Mouse (Mus musculus): ENCODE measurements around the gene Gm3285. TPM values are rescaled to one million over a fixed set of nuclear protein-coding genes. Genes with fewer than 3 reads are reported as not detected.

The Gm3285 gene
- not detected in 2 replicates for polyA plus RNA-seq (2015; fragmentation: Nextera tagmentation; extraction: Ambion mirVana)

DNA sequence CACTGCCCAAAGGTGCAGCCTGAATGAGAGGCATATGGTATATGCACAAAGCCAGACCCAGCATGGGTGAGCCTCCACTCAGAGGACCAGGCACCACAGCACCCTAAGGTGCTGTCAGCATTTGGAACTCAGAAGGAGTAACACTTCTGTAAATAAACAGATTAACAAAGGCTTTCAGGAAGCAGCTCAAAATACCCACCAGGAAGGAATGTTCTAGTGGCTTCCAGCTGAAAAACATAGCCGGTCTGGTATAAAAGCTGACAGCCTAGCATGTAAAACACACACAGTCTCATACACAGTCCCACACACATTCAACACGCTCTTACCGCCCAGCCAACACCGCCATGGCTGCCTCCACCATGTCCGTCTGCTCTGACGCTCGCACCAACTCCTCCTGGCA, at the start of gene Gm3285:
Gene Gm3285, plus strand, starts transcription at position 301 of the 400 bp plus-strand sequence.

GRCm38 (mm10) chr10:77814382-77814781, 47.4 kb upstream of the Gm3285 start, which contains the start of gene Gm2696:
Gm2696 (plus strand) TSS chr10:77814682.

DNA sequence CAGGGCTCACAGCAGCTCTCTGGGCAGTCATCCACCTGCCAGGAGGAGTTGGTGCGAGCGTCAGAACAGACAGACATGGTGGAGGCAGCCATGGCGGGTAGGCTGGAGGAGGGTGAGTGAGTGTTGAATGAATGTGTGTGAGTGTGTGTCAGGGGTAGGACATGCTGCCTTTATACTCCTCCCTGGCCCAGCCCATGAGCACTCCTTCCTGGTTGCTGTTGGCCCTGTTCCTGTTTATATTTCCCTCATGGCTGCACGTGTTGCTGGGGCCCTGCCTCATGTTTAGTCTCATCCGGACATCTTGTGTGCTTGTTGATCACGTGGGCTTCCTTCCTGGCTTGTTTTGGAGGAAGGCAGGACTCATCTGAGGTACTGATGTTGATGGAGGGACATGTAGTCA, 34.8 kb upstream of the Gm3285 start, which contains the start of gene Krtap10-4:
Gene Krtap10-4, minus strand, starts transcription at position 145 of the 400 bp plus-strand sequence.

GRCm38 (mm10) chr10:77835647-77836046, 26.1 kb upstream of the Gm3285 start, which contains the start of gene Krtap10-10:
Krtap10-10 (plus strand) TSS chr10:77835947.

DNA sequence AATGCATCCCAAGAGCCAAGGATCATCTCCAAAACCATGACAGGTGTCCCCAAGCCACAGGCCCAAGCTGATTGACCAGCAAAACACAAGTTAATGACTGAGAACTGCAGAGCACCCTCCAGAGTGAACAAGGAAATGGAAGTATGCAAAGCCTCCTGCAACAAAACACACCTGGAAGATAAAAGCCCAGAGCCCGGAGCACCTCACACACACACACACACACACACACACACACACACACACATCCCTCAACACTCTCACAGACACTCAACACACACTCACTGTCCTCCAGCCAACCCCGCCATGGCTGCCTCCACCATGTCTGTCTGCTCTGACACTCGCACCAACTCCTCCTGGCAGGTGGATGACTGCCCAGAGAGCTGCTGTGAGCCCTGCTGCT, 15.3 kb upstream of the Gm3285 start, which contains the start of gene Gm36176:
Gene Gm36176, plus strand, starts transcription at position 301 of the 400 bp plus-strand sequence.

DNA sequence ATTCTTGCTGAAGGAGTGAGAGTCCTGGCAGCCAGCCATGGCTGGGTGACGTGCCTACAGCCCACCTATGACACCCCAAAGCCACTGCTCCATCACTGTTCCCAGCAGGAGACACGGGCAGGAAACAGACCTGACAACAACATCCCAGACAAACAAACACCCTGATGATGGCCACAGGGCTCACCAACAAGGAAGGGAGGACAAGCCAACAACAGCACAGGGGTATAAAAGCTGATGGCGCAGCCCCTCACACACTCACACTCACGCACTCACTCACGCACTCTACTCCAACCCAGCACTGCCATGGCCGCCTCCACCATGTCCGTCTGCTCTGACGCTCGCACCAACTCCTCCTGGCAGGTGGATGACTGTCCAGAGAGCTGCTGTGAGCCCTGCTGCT, 9.2 kb upstream of the Gm3285 start, which contains the start of gene Gm10318:
Gene Gm10318, plus strand, starts transcription at position 301 of the 400 bp plus-strand sequence.

GRCm38 (mm10) chr10:77902211-77902893, 40.6 kb downstream of the Gm3285 start, which contains the start of gene Lrrc3:
Lrrc3 (minus strand) TSS chr10:77902536.

Other genes starting within 250 kb of the Gm3285 start
- 46.7 and 55.5 TPM in 2 replicates for gene Ube2g2, start 239.7 kb upstream of the Gm3285 start, polyA plus RNA-seq (2015; fragmentation: Nextera tagmentation; extraction: Ambion mirVana)
- gene Tspear, start 175.4 kb upstream of the Gm3285 start, polyA plus RNA-seq (2015; fragmentation: Nextera tagmentation; extraction: Ambion mirVana) = 0.44 and 0.91 TPM in 2 replicates
- not detected in 2 replicates for gene Gm19402, start 171.2 kb upstream of the Gm3285 start, polyA plus RNA-seq (2015; fragmentation: Nextera tagmentation; extraction: Ambion mirVana)
- gene Gm9508, start 164.7 kb upstream of the Gm3285 start, polyA plus RNA-seq (2015; fragmentation: Nextera tagmentation; extraction: Ambion mirVana) = not detected in 2 replicates
- gene Gm10272, start 155.3 kb upstream of the Gm3285 start, polyA plus RNA-seq (2015; fragmentation: Nextera tagmentation; extraction: Ambion mirVana) = not detected in 2 replicates
- gene Gm10024, start 150.5 kb upstream of the Gm3285 start, polyA plus RNA-seq (2015; fragmentation: Nextera tagmentation; extraction: Ambion mirVana) = not detected in 2 replicates
- gene Gm10142, start 146.2 kb upstream of the Gm3285 start, polyA plus RNA-seq (2015; fragmentation: Nextera tagmentation; extraction: Ambion mirVana) = not detected in 2 replicates
- gene Krtap12-1, start 141.4 kb upstream of the Gm3285 start, polyA plus RNA-seq (2015; fragmentation: Nextera tagmentation; extraction: Ambion mirVana) = not detected in 2 replicates
- gene Gm10100, start 135.5 kb upstream of the Gm3285 start, polyA plus RNA-seq (2015; fragmentation: Nextera tagmentation; extraction: Ambion mirVana) = not detected in 2 replicates
- not detected in 2 replicates for gene Gm18596, start 119.3 kb upstream of the Gm3285 start, polyA plus RNA-seq (2015; fragmentation: Nextera tagmentation; extraction: Ambion mirVana)
- gene Gm9736, start 110.6 kb upstream of the Gm3285 start, polyA plus RNA-seq (2015; fragmentation: Nextera tagmentation; extraction: Ambion mirVana) = not detected in 2 replicates
- gene Gm3233, start 102.3 kb upstream of the Gm3285 start, polyA plus RNA-seq (2015; fragmentation: Nextera tagmentation; extraction: Ambion mirVana) = not detected in 2 replicates
- not detected in 2 replicates for gene Gm3238, start 90.7 kb upstream of the Gm3285 start, polyA plus RNA-seq (2015; fragmentation: Nextera tagmentation; extraction: Ambion mirVana)
- gene Gm7138, start 85.0 kb upstream of the Gm3285 start, polyA plus RNA-seq (2015; fragmentation: Nextera tagmentation; extraction: Ambion mirVana) = not detected in 2 replicates
- not detected in 2 replicates for gene Gm3250, start 79.4 kb upstream of the Gm3285 start, polyA plus RNA-seq (2015; fragmentation: Nextera tagmentation; extraction: Ambion mirVana)
- gene Gm7137, start 73.8 kb upstream of the Gm3285 start, polyA plus RNA-seq (2015; fragmentation: Nextera tagmentation; extraction: Ambion mirVana) = not detected in 2 replicates
- not detected in 2 replicates for gene Gm9639, start 66.9 kb upstream of the Gm3285 start, polyA plus RNA-seq (2015; fragmentation: Nextera tagmentation; extraction: Ambion mirVana)
- not detected in 2 replicates for gene Gm19668, start 62.8 kb upstream of the Gm3285 start, polyA plus RNA-seq (2015; fragmentation: Nextera tagmentation; extraction: Ambion mirVana)
- not detected in 2 replicates for gene Gm9507, start 50.1 kb upstream of the Gm3285 start, polyA plus RNA-seq (2015; fragmentation: Nextera tagmentation; extraction: Ambion mirVana)
- gene Gm2696, start 47.3 kb upstream of the Gm3285 start, polyA plus RNA-seq (2015; fragmentation: Nextera tagmentation; extraction: Ambion mirVana) = not detected in 2 replicates
- not detected in 2 replicates for gene Krtap10-4, start 34.9 kb upstream of the Gm3285 start, polyA plus RNA-seq (2015; fragmentation: Nextera tagmentation; extraction: Ambion mirVana)
- gene Krtap10-10, start 26.0 kb upstream of the Gm3285 start, polyA plus RNA-seq (2015; fragmentation: Nextera tagmentation; extraction: Ambion mirVana) = not detected in 2 replicates
- not detected in 2 replicates for gene Gm36176, start 15.2 kb upstream of the Gm3285 start, polyA plus RNA-seq (2015; fragmentation: Nextera tagmentation; extraction: Ambion mirVana)
- not detected in 2 replicates for gene Gm10318, start 9.1 kb upstream of the Gm3285 start, polyA plus RNA-seq (2015; fragmentation: Nextera tagmentation; extraction: Ambion mirVana)
- gene Lrrc3, start 40.6 kb downstream of the Gm3285 start, polyA plus RNA-seq (2015; fragmentation: Nextera tagmentation; extraction: Ambion mirVana) = 4.3 and 8.2 TPM in 2 replicates
- gene Trpm2, start 108.6 kb downstream of the Gm3285 start, polyA plus RNA-seq (2015; fragmentation: Nextera tagmentation; extraction: Ambion mirVana) = 0.85 and 1.3 TPM in 2 replicates
- 28.7 and 30.4 TPM in 2 replicates for gene 1810043G02Rik, start 116.5 kb downstream of the Gm3285 start, polyA plus RNA-seq (2015; fragmentation: Nextera tagmentation; extraction: Ambion mirVana)
- gene Pfkl, start 148.1 kb downstream of the Gm3285 start, polyA plus RNA-seq (2015; fragmentation: Nextera tagmentation; extraction: Ambion mirVana) = 31.0 and 54.7 TPM in 2 replicates
- gene Dnmt3l, start 180.0 kb downstream of the Gm3285 start, polyA plus RNA-seq (2015; fragmentation: Nextera tagmentation; extraction: Ambion mirVana) = 6.2 and 10.3 TPM in 2 replicates
- 0.07 and 0.08 TPM in 2 replicates for gene Aire, start 181.6 kb downstream of the Gm3285 start, polyA plus RNA-seq (2015; fragmentation: Nextera tagmentation; extraction: Ambion mirVana)
- gene Icosl, start 207.3 kb downstream of the Gm3285 start, polyA plus RNA-seq (2015; fragmentation: Nextera tagmentation; extraction: Ambion mirVana) = 4.5 and 5.5 TPM in 2 replicates